Mouse (Mus musculus): ENCODE measurements around the gene Kcnk3. TPM values are rescaled to one million over a fixed set of nuclear protein-coding genes. Genes with fewer than 3 reads are reported as not detected.

Kcnk3 gene
- polyA plus RNA-seq, 1 experiment from 2014 or later = 1.6 TPM

DNA sequence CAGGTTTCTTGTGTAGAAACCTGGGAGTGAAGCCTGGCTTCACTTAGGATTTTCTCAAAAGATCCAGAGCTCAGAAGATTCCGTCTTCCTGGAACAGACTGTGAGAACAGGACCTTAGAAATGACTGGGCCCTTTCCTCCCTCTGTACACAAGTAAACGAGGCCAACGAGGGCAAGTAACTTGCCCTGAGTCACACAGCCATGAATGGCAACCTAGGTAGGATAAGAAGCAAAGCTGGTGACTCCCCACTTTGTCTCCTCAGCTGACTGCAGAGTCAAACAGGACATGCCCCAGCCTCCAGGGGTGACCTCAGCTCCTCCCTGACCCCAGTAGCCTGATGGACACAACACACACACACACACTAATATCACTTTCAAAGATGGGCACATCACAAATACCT lies 37.4 kb downstream of the Kcnk3 start:
- Histone ChIP-seq H3K9me3 (ENCODE audit: control insufficient read depth, low read length) (no peaks in the 10 kb centered on the region), H3K36me3 (ENCODE audit: control insufficient read depth, insufficient read depth, low read length) (no peaks in the 10 kb centered on the region), H3K27me3 (replicated peaks; ENCODE audit: control insufficient read depth, insufficient read depth, low read length) (peaks cover 33% of the 10 kb centered on the region), H3K4me1 (replicated peaks; ENCODE audit: control insufficient read depth, insufficient read depth, low read length) (peaks cover 9% of the 10 kb centered on the region), H3K27ac (ENCODE audit: low read depth, low read length) (no peak overlapping the region), H3K4me2 (no peak overlapping the region), H3K9ac (ENCODE audit: low read depth, low read length) (no peak overlapping the region), H3K4me3 (ENCODE audit: low read depth, low read length) (no peak overlapping the region)
- DNase-seq (ENCODE audit: low spot score) (no peak), ATAC-seq (replicated peaks; ENCODE audit: low FRiP score) (no peak)
- 70% methylated on average over 3 of the region's 3 CpGs for WGBS

- ATAC-seq (replicated peaks; ENCODE audit: low FRiP score) (no peak), DNase-seq (ENCODE audit: low spot score) (no peak)
- H3K9me3 ChIP-seq (ENCODE audit: control insufficient read depth, low read length) = no peaks in the 10 kb centered on the region
- no peak overlapping the region for H3K27ac ChIP-seq (ENCODE audit: low read depth, low read length)
- H3K36me3 ChIP-seq (ENCODE audit: control insufficient read depth, insufficient read depth, low read length) = no peaks in the 10 kb centered on the region
- 67% methylated on average over 8 of the region's 8 CpGs for WGBS
- H3K4me2 ChIP-seq = no peak overlapping the region
- H3K27me3 ChIP-seq (replicated peaks; ENCODE audit: control insufficient read depth, insufficient read depth, low read length) = peaks cover 22% of the 10 kb centered on the region
- H3K9ac ChIP-seq (ENCODE audit: low read depth, low read length) = no peak overlapping the region
- peaks cover 9% of the 10 kb centered on the region for H3K4me1 ChIP-seq (replicated peaks; ENCODE audit: control insufficient read depth, insufficient read depth, low read length)
- H3K4me3 ChIP-seq (ENCODE audit: low read depth, low read length) = no peak overlapping the region
Observed at GRCm38 (mm10) chr5:30626331-30627105, 38.5 kb downstream of the Kcnk3 start.

- H3K9ac ChIP-seq (ENCODE audit: low read depth, low read length) = no peak overlapping the region
- no peak overlapping the region for H3K4me3 ChIP-seq (ENCODE audit: low read depth, low read length)
- no peaks in the 10 kb centered on the region for H3K36me3 ChIP-seq (ENCODE audit: control insufficient read depth, insufficient read depth, low read length)
- H3K9me3 ChIP-seq (ENCODE audit: control insufficient read depth, low read length) = no peaks in the 10 kb centered on the region
- no peak overlapping the region for H3K4me2 ChIP-seq
- H3K27ac ChIP-seq (ENCODE audit: low read depth, low read length) = no peak overlapping the region
- peaks cover 7% of the 10 kb centered on the region for H3K27me3 ChIP-seq (replicated peaks; ENCODE audit: control insufficient read depth, insufficient read depth, low read length)
- DNase-seq (ENCODE audit: low spot score) = no peak
- WGBS = 59% methylated on average over 3 of the region's 3 CpGs
- ATAC-seq (replicated peaks; ENCODE audit: low FRiP score) = no peak
- no peaks in the 10 kb centered on the region; the same call in 1 of the 2 replicates for H3K4me1 ChIP-seq (replicated peaks; ENCODE audit: control insufficient read depth, insufficient read depth, low read length)
Observed at GRCm38 (mm10) chr5:30628511-30628910, 40.5 kb downstream of the Kcnk3 start.

DNA sequence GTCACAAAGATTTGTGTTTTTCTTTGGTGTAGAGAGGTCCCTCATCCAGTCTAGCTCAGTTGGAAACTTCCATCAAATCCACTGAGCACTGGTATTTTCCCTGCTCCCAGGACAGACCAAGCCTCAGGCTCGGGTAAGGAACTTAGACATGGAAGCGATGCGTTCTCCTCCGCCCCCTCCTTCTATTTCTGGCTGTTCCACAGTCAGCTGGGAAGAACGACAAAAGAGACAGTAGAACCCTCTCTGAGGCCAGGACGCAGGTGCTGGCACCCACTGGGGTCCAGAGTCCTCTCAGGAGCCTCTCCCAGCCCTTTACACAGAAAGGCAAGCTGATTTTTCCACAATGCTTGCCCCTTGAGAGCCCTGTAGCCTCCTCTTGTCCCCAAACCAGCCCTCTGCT lies 42.4 kb downstream of the Kcnk3 start:
- Histone ChIP-seq H3K9ac (ENCODE audit: low read depth, low read length) (no peak overlapping the region), H3K27ac (ENCODE audit: low read depth, low read length) (no peak overlapping the region), H3K4me2 (no peak overlapping the region), H3K4me1 (replicated peaks; ENCODE audit: control insufficient read depth, insufficient read depth, low read length) (no peaks in the 10 kb centered on the region), H3K27me3 (replicated peaks; ENCODE audit: control insufficient read depth, insufficient read depth, low read length) (no peaks in the 10 kb centered on the region; the same call in 1 of the 2 replicates), H3K9me3 (ENCODE audit: control insufficient read depth, low read length) (no peaks in the 10 kb centered on the region), H3K36me3 (ENCODE audit: control insufficient read depth, insufficient read depth, low read length) (no peaks in the 10 kb centered on the region), H3K4me3 (ENCODE audit: low read depth, low read length) (no peak overlapping the region)
- WGBS = 73% methylated on average over 6 of the region's 6 CpGs
- DNase-seq (ENCODE audit: low spot score) (no peak), ATAC-seq (replicated peaks; ENCODE audit: low FRiP score) (no peak)

- no peak overlapping the region for H3K4me3 ChIP-seq (ENCODE audit: low read depth, low read length)
- no peak overlapping the region for H3K9ac ChIP-seq (ENCODE audit: low read depth, low read length)
- no peak overlapping the region for H3K27ac ChIP-seq (ENCODE audit: low read depth, low read length)
- no peak overlapping the region for H3K4me2 ChIP-seq
- H3K27me3 ChIP-seq (replicated peaks; ENCODE audit: control insufficient read depth, insufficient read depth, low read length) = no peaks in the 10 kb centered on the region
- no peaks in the 10 kb centered on the region for H3K9me3 ChIP-seq (ENCODE audit: control insufficient read depth, low read length)
- no peaks in the 10 kb centered on the region for H3K4me1 ChIP-seq (replicated peaks; ENCODE audit: control insufficient read depth, insufficient read depth, low read length)
- H3K36me3 ChIP-seq (ENCODE audit: control insufficient read depth, insufficient read depth, low read length) = no peaks in the 10 kb centered on the region
- DNase-seq (ENCODE audit: low spot score) (no peak), ATAC-seq (replicated peaks; ENCODE audit: low FRiP score) (no peak)
- WGBS = 44% methylated on average over 1 of the region's 1 CpGs
Observed at GRCm38 (mm10) chr5:30632134-30632533, 44.2 kb downstream of the Kcnk3 start.

GRCm38 (mm10) chr5:30636994-30637393 lies 49.0 kb downstream of the Kcnk3 start:
- no peak overlapping the region for H3K4me2 ChIP-seq
- 41% methylated on average over 7 of the region's 7 CpGs for WGBS
- H3K4me1 ChIP-seq (replicated peaks; ENCODE audit: control insufficient read depth, insufficient read depth, low read length) = no peaks in the 10 kb centered on the region
- H3K9ac ChIP-seq (ENCODE audit: low read depth, low read length) = no peak overlapping the region
- no peak overlapping the region for H3K4me3 ChIP-seq (ENCODE audit: low read depth, low read length)
- no peak for DNase-seq (ENCODE audit: low spot score)
- peaks cover 3% of the 10 kb centered on the region; the same call in 1 of the 2 replicates for H3K27me3 ChIP-seq (replicated peaks; ENCODE audit: control insufficient read depth, insufficient read depth, low read length)
- ATAC-seq (replicated peaks; ENCODE audit: low FRiP score) = no peak
- H3K36me3 ChIP-seq (ENCODE audit: control insufficient read depth, insufficient read depth, low read length) = no peaks in the 10 kb centered on the region
- no peaks in the 10 kb centered on the region for H3K9me3 ChIP-seq (ENCODE audit: control insufficient read depth, low read length)
- no peak overlapping the region for H3K27ac ChIP-seq (ENCODE audit: low read depth, low read length)

GRCm38 (mm10) chr5:30638041-30638440 lies 50.1 kb downstream of the Kcnk3 start:
- no peaks in the 10 kb centered on the region for H3K4me1 ChIP-seq (replicated peaks; ENCODE audit: control insufficient read depth, insufficient read depth, low read length)
- no peaks in the 10 kb centered on the region for H3K36me3 ChIP-seq (ENCODE audit: control insufficient read depth, insufficient read depth, low read length)
- H3K27ac ChIP-seq (ENCODE audit: low read depth, low read length) = no peak overlapping the region
- H3K27me3 ChIP-seq (replicated peaks; ENCODE audit: control insufficient read depth, insufficient read depth, low read length) = peaks cover 3% of the 10 kb centered on the region; the same call in 1 of the 2 replicates
- H3K9ac ChIP-seq (ENCODE audit: low read depth, low read length) = no peak overlapping the region
- DNase-seq (ENCODE audit: low spot score) = peak; percentile 63
- H3K4me2 ChIP-seq = no peak overlapping the region
- WGBS = 1% methylated on average over 6 of the region's 6 CpGs
- no peaks in the 10 kb centered on the region for H3K9me3 ChIP-seq (ENCODE audit: control insufficient read depth, low read length)
- H3K4me3 ChIP-seq (ENCODE audit: low read depth, low read length) = no peak overlapping the region
- ATAC-seq (replicated peaks; ENCODE audit: low FRiP score) = 0 out of 2 replicates have a peak, but pooled peaks have one; percentile 60

DNA sequence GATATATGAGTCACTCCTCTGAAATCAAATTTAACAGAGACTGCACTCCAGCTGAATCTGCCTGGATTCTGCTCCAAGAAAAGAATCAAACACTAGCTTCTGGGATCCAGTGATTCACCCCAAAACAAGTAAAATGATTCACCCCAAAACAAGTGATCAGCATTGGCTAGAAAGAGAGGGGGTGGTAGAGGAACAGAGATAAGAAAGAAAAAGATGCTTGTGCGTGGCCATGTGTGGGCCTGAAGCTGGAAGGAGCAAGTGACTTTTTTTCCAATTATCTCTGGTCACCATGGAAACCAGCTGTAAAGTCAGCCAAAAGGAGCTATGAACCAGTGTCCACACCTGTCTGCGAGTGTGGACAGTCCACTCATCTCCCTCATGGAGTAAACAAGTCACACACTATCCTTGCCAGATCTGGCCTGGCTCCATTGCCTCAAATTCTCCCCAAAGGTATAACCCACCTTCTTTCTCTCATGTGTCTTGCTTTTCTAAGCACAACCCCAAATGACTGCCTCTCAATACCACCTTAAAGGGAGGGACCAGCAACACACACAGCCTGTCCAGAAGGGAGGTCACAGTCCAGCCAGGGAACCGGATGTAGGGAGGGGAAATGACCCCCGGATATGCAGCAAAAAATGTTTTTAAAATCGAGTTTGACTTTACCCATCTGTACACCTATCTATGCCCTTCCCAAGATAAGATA lies 55.7 kb downstream of the Kcnk3 start:
- peaks cover 3% of the 10 kb centered on the region; the same call in 1 of the 2 replicates for H3K27me3 ChIP-seq (replicated peaks; ENCODE audit: control insufficient read depth, insufficient read depth, low read length)
- no peak overlapping the region for H3K4me2 ChIP-seq
- H3K4me3 ChIP-seq (ENCODE audit: low read depth, low read length) = no peak overlapping the region
- H3K27ac ChIP-seq (ENCODE audit: low read depth, low read length) = no peak overlapping the region
- 47% methylated on average over 5 of the region's 5 CpGs for WGBS
- H3K36me3 ChIP-seq (ENCODE audit: control insufficient read depth, insufficient read depth, low read length) = no peaks in the 10 kb centered on the region
- ATAC-seq (replicated peaks; ENCODE audit: low FRiP score) = no peak
- H3K9ac ChIP-seq (ENCODE audit: low read depth, low read length) = no peak overlapping the region
- H3K9me3 ChIP-seq (ENCODE audit: control insufficient read depth, low read length) = no peaks in the 10 kb centered on the region
- H3K4me1 ChIP-seq (replicated peaks; ENCODE audit: control insufficient read depth, insufficient read depth, low read length) = peaks cover 9% of the 10 kb centered on the region
- DNase-seq (ENCODE audit: low spot score) = no peak
